Mouse (Mus musculus): ENCODE results near the gene Smpd2.

DNA sequence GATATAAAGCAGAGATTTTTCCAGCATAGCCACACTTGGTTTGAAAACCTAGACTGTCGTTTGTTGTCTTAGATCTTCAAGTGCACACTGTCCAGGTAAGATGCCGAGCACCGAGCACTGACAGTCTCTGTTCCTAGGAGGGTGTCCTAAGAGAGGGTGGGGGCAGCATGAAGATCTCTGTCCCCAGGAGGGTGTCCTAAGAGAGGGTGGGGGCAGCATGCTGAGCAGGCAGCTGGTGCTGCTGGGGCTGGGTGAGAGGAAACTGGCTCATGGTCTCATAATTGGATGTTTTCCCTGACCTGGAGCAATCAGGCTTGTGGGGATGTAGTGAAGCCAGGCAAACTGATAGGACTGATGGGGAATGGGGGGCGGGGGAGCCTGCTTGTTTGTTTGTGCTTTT lies 30.2 kb downstream of the Smpd2 start:
- no peak for TF ChIP-seq CTCF (IDR thresholded peaks at IDR 0.05; ENCODE audit: extremely low read depth, insufficient read length, insufficient replicate concordance, low read depth, low read length)
- no peak for TF ChIP-seq POLR2A (IDR thresholded peaks at IDR 0.05; ENCODE audit: low read depth, low read length)
